Mouse (Mus musculus) frontal cortex, postnatal 25 days (tissue): Measurements from ENCODE around the gene Ralgapa2.

Experiments
- DNase-seq, 2 experiments: peaks; one replicate each; pipeline ENCODE4 v3.0.0; 2022; ENCODE audit warnings: low spot score in 2 of 2

Ralgapa2 gene

DNA sequence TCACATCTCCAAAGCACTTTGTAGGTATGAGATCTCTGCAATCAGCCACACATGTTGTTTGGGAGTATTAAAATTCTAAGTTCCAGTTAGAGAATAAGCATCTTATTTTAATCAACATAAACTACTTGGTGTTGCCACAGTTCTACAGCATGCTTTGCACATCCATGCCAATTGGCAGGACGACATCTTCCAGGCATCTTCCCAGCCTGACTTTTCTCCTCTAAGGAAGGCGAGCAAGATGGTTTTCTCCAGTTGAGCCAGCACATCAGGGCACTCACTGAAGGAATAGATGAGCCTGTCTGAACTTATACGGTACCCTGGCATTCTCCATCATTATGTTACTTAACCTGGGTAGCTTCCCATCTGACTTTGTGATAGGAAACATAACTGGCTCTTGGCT is 83.4 kb downstream of the Ralgapa2 start:
- no peak for DNase-seq

- DNase-seq = no peak
These were observed 84.8 kb downstream of the Ralgapa2 start for GRCm38 (mm10) chr2:146427380-146427779.

DNA sequence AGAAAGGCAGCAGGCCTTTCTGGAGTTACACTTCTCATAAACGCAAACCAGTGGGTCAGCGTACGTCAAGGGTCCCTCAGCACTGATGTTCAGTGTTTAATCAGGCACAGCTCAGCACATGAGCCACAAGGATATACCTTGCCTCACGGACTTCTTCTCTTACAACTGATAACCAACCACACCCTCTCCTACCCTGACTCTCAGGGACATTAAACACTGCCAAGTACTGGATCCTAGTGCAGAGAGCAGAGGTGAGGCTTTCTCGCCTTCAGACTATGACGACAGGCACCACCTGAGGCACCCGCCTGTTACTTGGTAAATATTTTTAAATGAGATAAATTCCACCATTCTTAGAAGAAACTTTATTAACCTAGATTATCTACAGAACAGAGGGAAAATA is 85.8 kb downstream of the Ralgapa2 start:
- DNase-seq = no peak

GRCm38 (mm10) chr2:146425235-146425634 is 86.9 kb downstream of the Ralgapa2 start:
- no peak for DNase-seq

- DNase-seq = no peak
These were observed 88.3 kb downstream of the Ralgapa2 start for GRCm38 (mm10) chr2:146423710-146424301.

GRCm38 (mm10) chr2:146423032-146423691 is 89.0 kb downstream of the Ralgapa2 start:
- no peak for DNase-seq

DNA sequence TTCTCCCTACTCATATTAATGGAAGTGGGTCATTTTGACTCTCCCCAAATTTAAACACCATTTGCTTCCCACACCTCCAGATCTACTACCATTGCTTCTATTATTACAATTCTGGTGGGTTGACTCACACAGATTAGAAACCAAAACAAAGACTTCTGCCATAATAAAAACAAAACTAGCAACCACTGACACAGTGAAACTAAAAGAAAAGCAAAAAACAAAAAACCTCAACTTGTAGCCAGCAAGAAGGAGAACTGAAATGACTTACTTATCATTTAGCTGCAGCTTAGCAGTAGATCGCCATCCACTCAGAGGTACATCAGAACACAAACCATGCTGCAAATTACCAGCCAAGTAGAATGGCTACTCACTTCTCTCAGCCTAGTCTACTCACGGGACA is 95.9 kb downstream of the Ralgapa2 start:
- DNase-seq = no peak

- DNase-seq = peak; percentile 74 to 78
These were observed 97.5 kb downstream of the Ralgapa2 start for GRCm38 (mm10) chr2:146414484-146415291.

- DNase-seq = no peak
These were observed 99.4 kb downstream of the Ralgapa2 start for GRCm38 (mm10) chr2:146412733-146413132.

DNA sequence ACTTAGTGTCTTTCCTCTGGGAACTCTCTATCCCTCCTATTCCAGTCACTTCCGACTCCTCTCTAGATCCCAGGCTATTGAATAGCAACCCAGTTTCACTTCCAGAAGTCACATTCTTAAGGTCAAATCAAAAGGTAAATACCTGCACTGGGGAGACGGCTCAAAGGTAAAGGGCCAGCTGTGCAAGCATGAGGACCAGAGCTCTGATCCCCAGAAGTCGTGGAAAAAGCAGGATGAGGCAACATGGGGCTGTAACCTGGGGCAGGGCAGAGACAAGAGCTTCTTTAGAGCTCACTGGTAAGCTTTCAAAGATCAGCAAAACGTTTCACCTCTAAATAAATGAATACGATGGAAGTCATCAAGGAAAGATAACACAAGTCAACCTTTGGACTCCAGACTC is 100.2 kb downstream of the Ralgapa2 start:
- DNase-seq = no peak

GRCm38 (mm10) chr2:146407078-146407477 is 105.1 kb downstream of the Ralgapa2 start:
- no peak for DNase-seq

- DNase-seq = no peak
These were observed 110.6 kb downstream of the Ralgapa2 start for GRCm38 (mm10) chr2:146401588-146401987.

DNA sequence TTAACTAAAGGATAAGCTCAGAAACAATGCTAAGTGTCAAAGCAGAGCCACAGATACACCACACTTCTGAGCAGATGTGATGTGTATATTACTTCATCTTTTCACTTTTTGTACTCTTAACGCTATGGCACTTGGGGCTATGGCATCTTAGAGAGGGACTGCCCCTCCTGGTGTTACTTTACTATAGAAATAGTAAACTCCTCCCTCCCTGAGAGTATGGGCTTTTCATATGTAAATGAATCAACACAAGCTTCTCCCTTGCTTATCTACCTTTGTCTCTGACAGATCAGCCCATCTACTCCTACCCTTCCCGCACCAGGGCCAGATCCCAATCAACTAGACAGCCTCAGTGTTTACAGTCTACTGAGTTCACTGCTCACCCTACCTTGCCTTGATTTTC is 111.4 kb downstream of the Ralgapa2 start:
- no peak for DNase-seq

- no peak for DNase-seq
These were observed 113.8 kb downstream of the Ralgapa2 start for GRCm38 (mm10) chr2:146398211-146398865.

- no peak for DNase-seq
These were observed 124.9 kb downstream of the Ralgapa2 start for GRCm38 (mm10) chr2:146387211-146387610.

DNA sequence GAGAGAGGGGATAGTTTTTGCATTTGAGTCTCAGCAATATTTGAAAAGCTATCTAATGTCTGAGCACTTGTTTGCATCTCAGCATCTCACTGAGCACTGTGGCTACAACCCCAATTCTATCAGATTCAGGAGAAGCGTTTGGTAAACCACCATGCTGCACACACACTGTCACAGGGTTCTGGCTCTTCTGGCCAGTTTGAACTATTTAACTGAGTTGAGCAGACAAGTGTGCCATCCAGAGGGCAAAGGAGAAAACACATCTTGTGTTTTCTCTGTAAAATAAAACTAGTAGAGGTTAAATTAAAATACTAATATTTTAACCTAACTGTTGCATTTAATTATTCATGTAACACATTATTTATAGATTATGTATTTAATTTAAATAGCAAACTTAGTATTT is 127.6 kb downstream of the Ralgapa2 start:
- DNase-seq = no peak

DNA sequence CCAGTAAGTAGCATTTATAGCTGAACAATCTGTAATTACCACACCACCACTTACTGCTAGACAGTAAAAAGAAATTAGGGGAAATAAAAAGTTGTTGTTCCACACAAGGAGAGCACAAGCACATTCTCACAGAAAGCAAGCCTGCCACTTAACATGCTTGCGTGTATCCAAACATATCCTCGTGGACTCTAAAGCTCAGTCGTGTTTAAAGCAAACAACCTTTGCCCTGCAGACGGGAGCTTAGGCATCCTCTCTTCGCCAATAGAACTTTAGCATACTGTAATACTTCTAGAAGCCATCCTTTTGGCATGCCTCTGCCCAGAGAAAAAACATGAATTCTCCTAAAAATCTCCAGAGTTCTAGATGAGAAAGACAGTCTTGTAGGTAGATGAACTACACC is 135.9 kb downstream of the Ralgapa2 start:
- DNase-seq = no peak

GRCm38 (mm10) chr2:146366098-146366497 is 146.0 kb downstream of the Ralgapa2 start:
- no peak for DNase-seq

DNA sequence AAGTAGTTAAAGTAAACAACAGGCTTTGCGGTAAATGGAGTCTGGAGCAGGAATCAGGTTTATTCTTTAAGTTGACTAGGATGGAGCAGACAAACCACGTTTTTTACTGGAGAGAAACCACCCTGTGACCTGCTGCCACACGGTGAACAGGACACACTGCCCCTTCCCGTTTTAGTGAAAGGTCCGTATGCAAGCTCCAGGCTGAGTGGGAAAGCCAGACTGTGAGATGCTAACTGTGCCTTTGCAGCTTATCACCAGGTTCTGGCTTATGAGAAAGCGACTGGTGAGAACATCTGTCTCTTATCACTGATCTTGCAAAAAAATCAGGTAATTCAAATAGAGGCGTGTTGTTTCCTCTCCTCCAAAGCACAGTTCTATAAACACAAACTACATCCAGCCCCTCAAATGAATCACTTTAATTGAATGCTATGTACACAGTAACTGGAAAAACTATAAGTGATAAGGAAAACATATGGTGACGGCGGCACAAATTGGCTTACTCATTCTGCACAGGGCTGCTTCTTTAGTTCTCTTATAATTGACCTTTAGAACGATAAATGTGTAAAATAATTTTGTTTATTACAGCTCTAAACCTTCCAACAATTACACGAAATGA is 146.7 kb downstream of the Ralgapa2 start:
- no peak for DNase-seq

GRCm38 (mm10) chr2:146363483-146363882 is 148.7 kb downstream of the Ralgapa2 start:
- no peak for DNase-seq

GRCm38 (mm10) chr2:146362932-146363331 is 149.2 kb downstream of the Ralgapa2 start:
- no peak for DNase-seq

DNA sequence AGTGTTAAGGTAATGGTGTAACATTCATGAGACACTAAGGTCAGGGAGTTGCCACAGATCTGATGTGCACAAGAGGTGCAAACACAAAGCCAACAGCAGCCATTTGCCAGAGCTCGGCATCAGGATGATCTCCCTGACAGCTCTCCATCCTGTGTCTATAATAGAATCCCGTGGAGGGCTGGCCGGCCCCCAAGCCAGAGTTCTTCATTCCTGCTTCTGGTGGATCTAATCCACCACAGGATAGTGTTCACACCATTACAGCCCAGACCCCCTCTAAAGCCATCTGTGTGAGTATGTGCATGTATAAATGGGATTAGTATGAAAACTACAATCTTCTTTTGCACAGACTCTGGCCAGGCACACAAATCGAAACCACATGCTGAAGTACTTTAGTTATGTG is 150.2 kb downstream of the Ralgapa2 start:
- DNase-seq = no peak
